Mouse (Mus musculus) 416B (cell line): ENCODE measurements at regions not wholly inside any gene's neighbourhood (a gene's known extent, or its start where the extent isn't known, plus 50 kb on each side); places are given as distances from the start of the nearest gene placed in this dataset.
A peak's percentile ranks its signal among the peaks of the same experiment; 100 is the strongest.

ENCODE experiments used
- DNase-seq: peaks from one replicate; pipeline ENCODE4 v3.0.0; 2011; ENCODE audit warnings: low read depth

DNA sequence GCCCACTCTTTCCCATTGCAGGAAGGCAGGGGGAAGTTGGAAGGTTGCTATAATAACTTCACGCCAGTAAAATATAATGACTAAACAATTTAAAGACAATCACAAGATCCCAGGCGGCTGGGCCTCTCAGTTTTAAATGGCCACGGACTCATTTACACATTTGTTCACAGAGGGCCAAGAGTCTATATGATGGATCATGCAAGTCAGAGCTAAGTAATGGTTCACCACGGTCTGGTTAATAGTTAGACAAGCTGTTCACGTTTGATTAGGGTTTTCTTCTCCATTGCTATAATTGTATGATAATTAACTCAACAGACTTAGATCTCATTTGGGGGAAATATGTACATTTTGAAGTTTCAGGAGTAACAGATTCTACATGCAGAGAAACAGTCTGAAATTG lies 170.0 kb downstream of the Ppargc1a start:
- no peak for DNase-seq

DNA sequence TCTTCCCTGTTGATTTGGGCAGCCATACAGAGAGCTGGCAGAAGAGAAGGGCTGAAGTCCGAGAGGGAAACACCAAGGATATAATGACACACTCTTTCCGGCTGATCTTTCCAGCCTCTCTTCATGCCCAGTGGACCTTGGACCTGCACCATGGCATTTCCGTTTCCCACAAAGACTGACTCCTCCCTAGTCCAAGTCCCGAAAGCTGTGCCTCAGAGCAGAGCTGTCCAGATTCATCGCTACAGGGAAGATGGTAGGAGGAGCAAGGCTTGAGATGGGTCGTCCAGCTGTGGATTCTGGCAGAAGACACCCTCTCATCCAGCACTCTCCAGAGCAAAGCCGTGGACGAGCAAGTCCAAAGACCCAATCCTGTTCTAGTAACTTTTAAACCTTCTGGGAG lies 176.2 kb downstream of the Ppargc1a start:
- no peak for DNase-seq

DNA sequence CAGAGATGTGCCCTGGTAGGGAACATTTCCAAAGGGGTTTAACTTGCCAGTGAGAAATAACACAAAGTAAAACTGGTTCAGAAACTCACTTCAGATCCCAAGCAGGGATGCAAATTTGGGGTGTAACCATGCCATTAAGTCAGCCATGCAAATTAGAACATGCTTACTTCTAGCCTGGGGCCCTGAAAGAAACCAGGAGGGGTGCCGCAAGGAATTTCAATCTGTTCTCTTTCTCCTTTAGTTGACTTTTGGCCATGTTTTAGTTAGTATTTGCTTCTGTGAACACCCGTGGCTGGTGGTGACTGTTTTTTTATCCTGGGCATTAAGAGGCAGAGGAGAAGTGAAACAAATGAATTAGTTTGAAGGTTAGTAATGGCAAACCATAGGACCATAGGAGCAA lies 179.8 kb downstream of the Ppargc1a start:
- no peak for DNase-seq

DNA sequence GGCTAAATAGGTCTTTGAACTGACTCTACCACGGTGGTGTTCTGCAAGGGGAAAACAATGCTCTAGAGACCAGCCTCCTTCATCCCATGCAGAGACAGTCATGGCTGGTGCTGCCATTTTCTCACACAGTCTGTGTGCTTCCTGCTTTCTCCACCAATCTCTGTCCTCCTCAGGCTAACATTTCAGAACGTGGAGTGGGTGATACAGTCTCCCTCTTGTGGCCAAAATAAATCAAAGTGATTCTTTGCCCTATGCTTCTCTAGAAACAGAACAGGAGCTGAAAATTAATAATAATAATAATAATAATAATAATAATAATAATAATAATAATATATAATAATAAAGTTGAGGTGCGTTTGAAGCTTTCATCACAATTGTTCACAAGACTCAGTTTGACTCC lies 181.1 kb downstream of the Ppargc1a start:
- DNase-seq = no peak

GRCm38 (mm10) chr5:51384278-51384677 lies 183.2 kb downstream of the Ppargc1a start:
- no peak for DNase-seq

- DNase-seq = no peak
These were observed 208.4 kb downstream of the Ppargc1a start for GRCm38 (mm10) chr5:51359101-51359500.

DNA sequence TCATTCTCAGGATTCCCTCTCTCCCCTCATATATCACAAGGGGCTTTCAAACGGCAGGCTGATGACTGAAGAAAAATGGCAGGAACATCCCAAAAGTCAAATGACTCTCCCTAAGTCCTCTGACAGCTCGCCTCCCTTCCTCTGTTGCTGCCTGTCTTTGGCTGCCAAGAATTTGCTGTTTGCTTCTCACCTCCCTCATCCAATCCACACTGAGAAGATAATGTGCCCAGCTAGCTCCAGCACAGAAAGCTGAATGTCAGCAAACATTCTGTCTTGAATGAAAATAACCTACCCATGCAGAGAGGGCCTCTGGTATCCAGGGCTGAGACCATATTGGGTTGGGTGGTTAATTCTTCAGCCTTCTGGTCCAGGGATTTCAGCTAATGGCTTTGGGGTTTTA lies 219.3 kb downstream of the Ppargc1a start:
- DNase-seq = no peak

DNA sequence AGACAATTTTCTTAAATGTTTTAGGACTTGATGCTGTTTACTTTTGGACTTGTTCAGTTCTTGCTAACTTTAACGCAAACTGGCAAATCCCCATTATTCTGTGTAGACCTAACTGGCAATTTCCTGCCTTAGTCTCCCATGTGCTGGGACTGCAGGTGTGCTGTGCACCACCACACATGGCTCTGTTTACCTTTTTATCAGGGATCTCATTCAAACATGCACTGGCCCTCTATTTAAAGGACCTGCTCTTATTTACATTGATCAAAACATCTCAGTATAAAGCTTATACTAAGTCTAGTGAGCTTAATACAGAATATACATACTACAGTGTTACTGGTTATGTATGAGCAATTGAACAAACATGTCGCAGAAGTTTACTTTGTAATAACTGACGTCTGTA lies 238.4 kb downstream of the Ppargc1a start:
- no peak for DNase-seq

- DNase-seq = no peak
These were observed 278.3 kb downstream of the Ppargc1a start for GRCm38 (mm10) chr5:51289191-51289590.

- DNase-seq = no peak
These were observed 279.3 kb downstream of the Ppargc1a start for GRCm38 (mm10) chr5:51288234-51288633.

- DNase-seq = no peak
These were observed 326.4 kb downstream of the Ppargc1a start for GRCm38 (mm10) chr5:51241156-51241555.

GRCm38 (mm10) chr5:51234004-51234355 lies 333.5 kb downstream of the Ppargc1a start:
- no peak for DNase-seq

GRCm38 (mm10) chr5:51233271-51234003 lies 334.1 kb downstream of the Ppargc1a start:
- no peak for DNase-seq

GRCm38 (mm10) chr5:51229806-51230205 lies 337.7 kb downstream of the Ppargc1a start:
- DNase-seq = peak; percentile 0

DNA sequence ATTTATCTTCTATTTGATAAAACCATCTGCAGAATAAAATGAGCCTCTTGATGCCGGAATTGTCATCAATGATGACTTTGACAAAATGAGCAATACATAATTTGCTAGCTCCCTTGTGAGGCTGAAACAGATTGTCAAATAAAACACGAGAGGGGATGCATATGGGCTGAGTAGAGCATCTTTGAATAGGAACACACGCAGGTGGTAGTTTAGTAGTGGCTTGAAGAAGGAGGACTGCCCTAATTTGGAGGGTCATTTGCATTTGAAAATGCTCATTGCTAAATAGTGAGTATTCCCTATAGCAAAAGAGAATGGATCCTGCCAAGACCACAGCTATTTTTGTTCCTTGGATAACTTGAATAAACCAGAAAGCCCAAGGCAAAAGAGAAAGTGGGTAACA lies 339.5 kb downstream of the Ppargc1a start:
- DNase-seq = no peak

DNA sequence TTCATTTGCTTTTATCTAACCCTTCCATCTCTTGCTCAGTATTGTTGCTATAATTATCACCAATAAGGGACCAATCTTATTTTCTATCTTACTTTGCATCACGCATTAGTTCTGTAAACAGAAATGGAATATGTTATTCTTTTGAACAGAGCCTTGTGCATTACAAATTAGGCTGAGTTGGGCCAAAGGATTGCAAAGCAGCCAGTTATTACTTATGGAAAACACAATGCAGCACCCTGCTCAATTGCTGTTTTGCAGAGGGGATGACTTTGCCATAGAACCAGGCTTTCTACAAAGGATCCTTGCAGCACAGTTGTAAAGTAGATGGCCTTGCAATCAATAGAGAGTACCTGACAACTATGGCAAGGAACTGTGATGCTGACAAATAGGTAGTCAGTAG lies 364.3 kb downstream of the Ppargc1a start:
- DNase-seq = no peak

- DNase-seq = no peak
These were observed 364.9 kb downstream of the Ppargc1a start for GRCm38 (mm10) chr5:51202525-51203215.

DNA sequence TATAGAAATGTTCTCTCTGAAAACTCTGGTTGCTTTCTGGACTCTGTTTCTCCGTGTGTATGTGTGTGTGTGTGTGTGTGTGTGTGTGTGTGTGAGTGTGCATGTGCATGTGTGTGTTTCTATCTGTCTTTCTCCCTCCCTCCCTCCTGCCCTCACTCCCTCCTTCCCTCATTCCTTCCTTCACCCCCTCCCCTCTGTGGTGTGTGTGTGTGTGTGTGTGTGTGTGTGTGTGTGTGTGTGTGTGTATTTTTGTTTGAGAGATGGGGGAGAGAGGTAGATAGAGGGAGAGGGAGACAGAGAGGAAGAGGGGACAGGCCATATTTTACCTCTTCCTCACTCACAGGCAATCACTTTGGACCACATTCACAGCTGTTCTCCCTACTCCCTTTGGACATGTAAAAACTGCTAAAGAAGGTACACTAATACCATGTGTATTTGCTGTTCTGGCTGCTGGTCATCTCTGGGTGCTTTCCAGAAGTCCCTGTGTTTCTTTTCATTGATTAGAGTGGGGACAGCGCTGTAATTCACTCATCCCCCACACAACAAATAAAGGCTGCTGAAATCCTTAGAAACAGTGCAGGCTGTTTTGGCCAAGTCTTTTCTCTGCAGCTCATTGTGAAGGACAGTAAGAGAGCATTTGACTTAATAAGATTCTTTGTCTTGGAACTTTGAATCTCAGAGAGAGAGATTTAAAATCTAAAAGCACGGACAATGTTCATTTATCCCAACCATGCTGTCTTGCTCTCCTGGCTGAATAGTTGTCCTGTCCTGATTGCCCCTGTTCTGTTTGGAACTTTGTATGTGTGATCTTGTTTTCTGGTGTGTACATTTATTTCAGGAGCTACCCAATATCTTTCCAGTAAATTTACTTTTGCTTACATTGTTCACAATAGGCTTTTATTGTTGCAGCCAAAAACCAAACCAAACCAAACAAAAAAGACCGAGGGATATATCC lies 370.9 kb downstream of the Ppargc1a start:
- DNase-seq = no peak

GRCm38 (mm10) chr5:51190661-51191060 lies 376.9 kb downstream of the Ppargc1a start:
- no peak for DNase-seq

DNA sequence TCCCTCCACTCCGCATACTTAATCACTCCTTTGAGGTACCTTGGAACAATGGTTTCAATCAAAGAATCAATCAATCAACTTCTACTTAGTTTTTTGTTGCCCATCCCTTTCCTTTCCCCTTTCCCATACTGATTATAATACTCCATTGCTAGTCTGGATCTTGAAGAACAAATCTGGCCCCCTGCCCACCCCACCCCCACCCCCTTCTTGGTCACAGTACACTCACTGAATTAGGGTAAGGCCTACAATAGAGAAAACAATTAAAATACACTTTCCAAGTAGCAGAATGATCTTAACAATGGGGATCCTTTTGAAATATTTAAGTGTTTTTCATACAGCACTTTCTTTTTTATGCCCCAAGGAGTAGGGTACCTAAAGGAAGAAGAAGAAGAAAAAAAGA lies 397.7 kb downstream of the Ppargc1a start:
- DNase-seq = no peak

- no peak for DNase-seq
These were observed 399.3 kb downstream of the Ppargc1a start for GRCm38 (mm10) chr5:51168206-51168605.

DNA sequence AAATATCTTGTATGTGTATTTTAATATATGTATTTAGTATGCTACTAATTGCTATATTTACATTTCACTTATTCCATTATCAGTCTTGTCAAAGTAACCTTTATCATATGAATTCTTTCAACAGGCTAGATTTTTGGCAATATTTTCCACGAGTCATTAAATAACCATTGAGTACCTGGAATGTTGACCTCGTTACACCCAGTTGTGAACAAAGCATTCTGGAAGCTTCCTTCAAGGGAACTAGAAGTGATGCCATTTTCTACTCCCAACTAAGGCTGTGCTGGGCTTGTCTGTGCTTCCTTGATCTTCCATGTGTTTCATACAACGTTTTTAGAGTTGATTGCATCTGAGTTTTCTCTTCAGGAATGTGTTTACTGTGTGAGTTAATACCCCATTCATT lies 410.6 kb downstream of the Ppargc1a start:
- DNase-seq = no peak

GRCm38 (mm10) chr5:51144842-51145241 lies 422.7 kb downstream of the Ppargc1a start:
- DNase-seq = no peak
